Mouse (Mus musculus) cerebellum, adult 2 months (tissue): ENCODE data around the gene Cdk17.

Source experiments
- CTCF ChIP-seq: fragments of 200-500 bp; IDR thresholded peaks from 2 replicates; pipeline ENCODE4 v1.5.1; 2011; ENCODE audit warnings: low read depth, mild to moderate bottlenecking, control low read depth, low read length, moderate library complexity, borderline replicate concordance; ENCODE audit not compliant: insufficient read depth
- POLR2A ChIP-seq: fragments of 200-500 bp; IDR thresholded peaks from 2 replicates; pipeline ENCODE4 v1.6.1; 2011; ENCODE audit warnings: low read length, control low read depth, borderline replicate concordance; ENCODE audit not compliant: insufficient read depth

GRCm38 (mm10) chr10:93111412-93111811 lies 49.3 kb upstream of the Cdk17 start:
- no peak for TF ChIP-seq POLR2A
- TF ChIP-seq CTCF: no peak
